Comparison of ENCODE assay signal across 8 mouse cellular contexts in the genomic region with DNA sequence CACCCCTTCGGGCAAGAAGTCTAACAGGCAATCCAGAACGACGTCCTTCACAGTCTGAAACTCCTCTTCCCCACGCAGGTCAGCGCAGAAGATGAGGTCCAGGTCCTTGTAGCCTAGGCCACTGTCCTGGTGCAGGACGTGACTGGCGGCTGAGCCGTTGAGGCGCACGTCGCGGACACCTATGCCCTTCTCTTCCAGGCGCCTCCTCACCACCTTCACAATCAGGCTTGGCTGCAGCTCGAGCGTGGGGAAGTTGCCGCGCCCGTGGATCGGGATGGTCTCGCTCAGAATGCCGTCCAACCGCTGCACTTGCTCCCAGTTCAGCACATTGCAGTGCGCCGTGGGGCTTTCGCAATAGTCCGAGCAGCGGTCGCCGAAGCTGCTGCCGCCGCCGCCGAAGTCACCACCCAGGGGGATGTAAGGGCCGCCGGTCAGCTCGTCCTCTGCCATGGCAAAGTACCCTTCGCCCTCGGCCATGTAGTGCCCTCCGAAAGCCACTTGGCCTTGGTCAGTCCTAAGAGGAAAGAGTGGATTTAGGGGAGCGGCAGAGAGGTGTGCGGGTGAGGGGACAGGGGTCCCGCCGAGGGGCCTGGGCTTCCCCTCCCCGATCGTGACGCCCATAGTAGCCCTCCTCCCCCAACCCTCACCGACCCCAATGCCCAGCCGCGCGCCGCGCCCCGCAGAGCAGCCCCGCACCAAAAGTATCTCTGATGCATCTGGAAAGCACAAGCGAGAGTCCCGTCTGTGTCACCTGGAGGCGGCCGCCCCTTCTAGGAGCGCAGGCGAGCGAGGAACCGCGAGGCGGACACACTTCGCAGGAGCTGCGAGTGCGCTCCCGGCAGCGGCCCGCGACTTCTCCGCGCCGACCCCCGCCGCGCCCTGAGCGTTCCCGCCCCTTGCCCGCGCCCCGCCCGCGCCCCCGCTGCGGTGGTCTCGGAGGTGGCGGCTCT. TPM values are rescaled to one million over a fixed set of nuclear protein-coding genes. Genes with fewer than 3 reads are reported as not detected.
DNase-seq lines count a peak whose midpoint lies in the region; ATAC-seq lines count a peak whose summit lies in the region.

No protein-coding gene starts in this region.

- under 1% methylated on average over 84 of the region's 88 CpGs for WGBS in heart, embryonic 16.5 days

- 0 out of 2 replicates have a peak, but pooled peaks cover 3% of the 10 kb centered on the region for H3K36me3 ChIP-seq in heart, embryonic 16.5 days (ENCODE audit: control insufficient read depth, insufficient read depth)

- H3K4me1 ChIP-seq in heart, embryonic 16.5 days (ENCODE audit: control insufficient read depth, insufficient read depth, low read length): peaks cover 13% of the 10 kb centered on the region; the same call in 1 of the 2 replicates

- H3K27me3 ChIP-seq in heart, embryonic 16.5 days (ENCODE audit: control insufficient read depth, insufficient read depth, low read length): no peaks in the 10 kb centered on the region

- no peaks in the 10 kb centered on the region for H3K9me3 ChIP-seq in heart, embryonic 16.5 days (replicated peaks; ENCODE audit: control insufficient read depth, low read length)

- H3K9ac ChIP-seq in heart, embryonic 16.5 days (ENCODE audit: low read length): peak overlapping the region; percentile 82

- H3K4me3 ChIP-seq in heart, embryonic 16.5 days (ENCODE audit: low read length): peak overlapping the region; percentile 67

- peak; percentile 48 for ATAC-seq in erythroblast, adult 5-6 weeks (replicated peaks; ENCODE audit: low FRiP score, poor library complexity, severe bottlenecking)
- peak; percentile 50 for ATAC-seq in heart, embryonic 16.5 days (replicated peaks; ENCODE audit: extremely low read depth, insufficient read depth, low FRiP score)

- DNase-seq in CD4-positive helper T cell, adult 2 months (ENCODE audit: low read depth, low spot score): peak; percentile 33
- peak; percentile 10 for DNase-seq in T-cell, adult 2 months (ENCODE audit: low spot score)
- DNase-seq in kidney, postnatal 14 days: peak; percentile 58
- DNase-seq in lung, postnatal 10 days: peak; percentile 56
- DNase-seq in ovary, adult 18-20 months (ENCODE audit: low spot score): peak; percentile 24
- DNase-seq in urinary bladder, adult 18-20 months (ENCODE audit: low spot score in 2 of 2): peak; percentile 57 to 64

- H3K27ac ChIP-seq in heart, embryonic 16.5 days (ENCODE audit: low read length): peak overlapping the region; percentile 88

- peak overlapping the region; percentile 81 for H3K4me2 ChIP-seq in heart, embryonic 16.5 days (ENCODE audit: low read depth, low read length)

RNA-seq across cellular contexts. Expression of gene Tent5a, which starts 0.6 kb away (rescaled TPM):
- total RNA-seq in erythroblast, adult 5-6 weeks (2015; ENCODE audit: low replicate concordance): 16.3 and 18.6 TPM in 2 replicates
- 11.0 and 12.2 TPM in 2 replicates for total RNA-seq in erythroblast, adult 5-6 weeks (2017; ENCODE audit: low replicate concordance)
- polyA plus RNA-seq in heart, embryonic 16.5 days (2015; fragmentation: Nextera tagmentation; extraction: Ambion mirVana): 10.1 and 10.5 TPM in 2 replicates

RNA-seq across cellular contexts. Expression of gene Gm11114, which starts 14.0 kb away (rescaled TPM):
- total RNA-seq in erythroblast, adult 5-6 weeks (2015; ENCODE audit: low replicate concordance): not detected in 2 replicates
- total RNA-seq in erythroblast, adult 5-6 weeks (2017; ENCODE audit: low replicate concordance): not detected in 2 replicates
- not detected in 2 replicates for polyA plus RNA-seq in heart, embryonic 16.5 days (2015; fragmentation: Nextera tagmentation; extraction: Ambion mirVana)

Comparison
In these comparisons a context has a peak if more than half of its experiments do, and no peak if none do; other contexts are left out.
1. Peak in every context shown above with its lines: DNase-seq, ATAC-seq, H3K4me3 ChIP-seq and H3K27ac ChIP-seq.
2. DNase-seq: peak in every context shown above with its lines; median percentile 60 in urinary bladder, adult 18-20 months; 58 in kidney, postnatal 14 days; 56 in lung, postnatal 10 days; 33 in CD4-positive helper T cell, adult 2 months; 24 in ovary, adult 18-20 months; 10 in T-cell, adult 2 months.